Mouse (Mus musculus) adrenal gland, postnatal 10 days (tissue): ENCODE measurements at regions not wholly inside any gene's neighbourhood (a gene's known extent, or its start where the extent isn't known, plus 50 kb on each side); places are given as distances from the start of the nearest gene placed in this dataset.

Experiments used
- DNase-seq: peaks from one replicate; pipeline ENCODE4 v3.0.0; 2021; ENCODE audit warnings: mixed read lengths

GRCm38 (mm10) chr14:48753084-48753483 lies 79.5 kb upstream of the Otx2 start:
- no peak for DNase-seq

DNA sequence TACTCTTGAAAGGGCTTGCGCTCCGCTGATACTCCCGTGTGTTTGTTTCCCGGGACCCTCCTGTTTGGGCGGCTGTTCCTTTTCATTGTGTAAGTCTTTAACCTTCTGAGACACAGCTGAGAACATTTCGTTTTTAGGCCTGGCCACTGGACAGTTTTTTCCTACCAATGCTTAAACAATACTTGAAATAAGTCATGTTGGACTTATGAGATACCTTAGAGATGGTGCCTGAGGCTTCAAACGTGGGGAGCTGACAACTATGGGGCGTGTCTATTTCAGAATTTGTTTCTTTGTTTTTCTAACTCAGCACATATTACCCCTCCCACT lies 78.9 kb upstream of the Otx2 start:
- no peak for DNase-seq

DNA sequence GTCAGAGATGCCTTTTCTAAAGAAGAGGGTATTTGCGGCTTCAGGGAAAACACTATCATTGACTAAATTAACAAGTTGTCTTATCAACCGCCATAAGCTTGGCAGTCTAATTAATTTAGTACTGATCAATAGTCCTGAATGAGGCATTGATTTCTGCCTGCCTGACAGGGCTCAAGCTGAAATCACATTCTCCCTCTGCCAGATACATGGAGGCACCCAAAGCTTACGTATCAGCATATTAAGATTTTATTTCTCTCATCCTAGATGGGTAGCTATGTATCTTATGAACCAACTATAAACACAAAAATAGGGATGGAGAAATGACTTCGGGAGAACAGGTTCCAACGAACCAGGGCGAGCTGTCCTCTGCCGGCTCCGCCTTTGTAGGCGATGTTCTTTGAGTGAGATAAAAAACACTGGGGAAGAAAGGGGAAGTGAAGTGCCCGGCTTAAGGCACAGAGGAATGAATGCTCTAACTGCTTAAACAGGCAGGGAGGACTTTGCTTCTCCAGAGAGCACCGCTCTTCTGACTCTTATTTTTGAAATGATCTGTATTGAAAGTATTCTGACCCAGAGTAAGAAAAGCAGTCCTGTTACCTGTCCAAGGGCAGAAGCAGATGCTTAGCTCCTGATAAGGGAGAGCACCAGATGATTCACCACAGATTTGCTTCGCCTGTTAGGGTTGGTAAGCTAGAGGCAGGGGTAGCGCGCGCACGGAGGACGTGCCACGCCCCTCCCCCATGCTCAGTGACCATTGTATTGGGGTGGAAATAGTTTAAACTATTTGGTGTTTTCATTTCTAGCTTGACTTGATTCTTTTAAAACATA lies 78.3 kb upstream of the Otx2 start:
- no peak for DNase-seq

DNA sequence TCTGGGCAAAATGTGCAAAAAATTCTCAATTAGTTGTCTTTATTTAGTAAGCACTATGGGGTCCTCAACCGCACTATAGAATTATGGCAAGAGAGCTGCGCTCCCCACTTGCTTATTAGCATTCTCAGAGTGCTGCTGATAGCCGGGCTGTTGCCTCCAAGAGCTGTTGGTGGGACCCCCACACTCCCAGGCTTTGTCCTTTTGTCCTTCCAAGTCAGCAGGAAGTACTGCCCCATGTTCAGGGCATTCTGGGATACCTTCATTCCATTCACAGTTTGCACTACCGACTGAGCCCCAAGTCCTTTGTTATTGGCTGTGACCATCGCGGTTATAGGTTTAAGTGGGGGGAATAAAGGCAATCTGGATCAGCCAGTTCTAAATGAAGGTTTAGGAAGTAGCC lies 77.4 kb upstream of the Otx2 start:
- no peak for DNase-seq

DNA sequence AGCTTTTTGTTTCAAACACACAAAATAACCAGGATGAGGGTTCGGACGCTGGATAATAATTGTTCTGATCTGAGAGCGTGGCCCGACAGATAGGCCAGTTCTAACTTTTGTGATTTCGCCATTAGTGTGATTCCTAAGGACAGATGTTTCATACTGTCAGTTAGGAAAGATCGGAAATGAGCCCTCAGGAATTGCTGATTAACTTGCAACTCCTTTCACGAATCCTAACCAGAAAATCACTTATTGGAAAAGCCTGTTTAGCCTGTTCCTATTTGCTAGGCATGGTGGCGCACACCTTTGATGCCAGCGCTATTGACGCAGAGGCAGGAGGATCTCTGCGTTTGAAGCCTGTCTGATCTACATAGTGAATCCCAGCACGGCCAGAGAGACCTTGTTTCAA lies 75.4 kb upstream of the Otx2 start:
- no peak for DNase-seq

GRCm38 (mm10) chr14:48747936-48748335 lies 74.3 kb upstream of the Otx2 start:
- DNase-seq, result no peak

DNA sequence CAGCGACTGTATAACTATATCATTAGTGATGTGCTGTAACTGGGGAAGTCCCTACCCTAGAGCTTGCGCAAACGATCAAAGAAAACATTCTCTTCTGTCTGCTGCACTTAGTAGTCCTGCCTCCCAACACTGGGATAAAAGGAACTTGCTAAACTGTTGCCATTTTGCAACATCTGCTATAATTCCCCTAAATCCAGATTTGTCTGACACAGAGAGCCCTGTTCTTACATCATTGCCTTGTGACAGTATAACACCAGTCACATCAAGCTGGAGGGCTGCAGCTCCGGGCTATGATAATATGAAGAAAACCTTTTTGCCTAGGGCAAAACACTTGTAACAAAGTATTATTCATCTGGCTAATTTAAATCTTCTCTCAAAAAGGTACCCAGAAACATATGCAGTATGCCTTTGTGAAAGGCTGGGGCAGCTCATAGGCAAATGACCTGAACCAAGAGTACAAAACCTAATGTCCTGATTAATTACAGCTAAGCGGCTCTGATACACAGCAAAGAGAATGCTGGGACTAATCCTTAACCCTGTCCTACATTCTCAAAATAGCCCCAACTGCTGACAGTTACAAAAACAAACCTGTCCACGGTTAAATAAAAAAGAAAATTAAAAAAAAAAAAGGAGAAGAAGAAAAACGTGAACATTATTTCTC lies 67.5 kb upstream of the Otx2 start:
- DNase-seq, result no peak

DNA sequence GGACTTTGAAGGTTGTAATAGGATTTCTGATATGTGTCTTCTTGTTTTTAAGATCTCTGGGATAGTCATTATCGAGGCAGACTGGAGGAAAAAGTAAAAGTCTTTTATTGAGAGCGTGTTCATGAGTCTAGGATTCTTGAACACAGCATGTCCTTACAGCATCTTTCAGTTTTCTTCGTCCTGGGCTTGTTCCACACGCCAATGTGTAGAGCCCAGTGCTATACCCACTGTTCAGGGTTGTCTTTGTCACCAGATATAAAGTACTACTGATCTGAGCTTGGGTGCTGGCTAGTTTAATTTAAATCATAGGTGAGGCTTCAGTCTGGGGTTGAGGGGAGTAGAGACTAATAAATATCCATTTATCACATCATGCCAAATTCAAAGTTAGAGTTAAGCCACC lies 65.5 kb upstream of the Otx2 start:
- DNase-seq, result no peak

GRCm38 (mm10) chr14:48738641-48739040 lies 65.0 kb upstream of the Otx2 start:
- no peak for DNase-seq

GRCm38 (mm10) chr14:48738213-48738612 lies 64.6 kb upstream of the Otx2 start:
- no peak for DNase-seq

DNA sequence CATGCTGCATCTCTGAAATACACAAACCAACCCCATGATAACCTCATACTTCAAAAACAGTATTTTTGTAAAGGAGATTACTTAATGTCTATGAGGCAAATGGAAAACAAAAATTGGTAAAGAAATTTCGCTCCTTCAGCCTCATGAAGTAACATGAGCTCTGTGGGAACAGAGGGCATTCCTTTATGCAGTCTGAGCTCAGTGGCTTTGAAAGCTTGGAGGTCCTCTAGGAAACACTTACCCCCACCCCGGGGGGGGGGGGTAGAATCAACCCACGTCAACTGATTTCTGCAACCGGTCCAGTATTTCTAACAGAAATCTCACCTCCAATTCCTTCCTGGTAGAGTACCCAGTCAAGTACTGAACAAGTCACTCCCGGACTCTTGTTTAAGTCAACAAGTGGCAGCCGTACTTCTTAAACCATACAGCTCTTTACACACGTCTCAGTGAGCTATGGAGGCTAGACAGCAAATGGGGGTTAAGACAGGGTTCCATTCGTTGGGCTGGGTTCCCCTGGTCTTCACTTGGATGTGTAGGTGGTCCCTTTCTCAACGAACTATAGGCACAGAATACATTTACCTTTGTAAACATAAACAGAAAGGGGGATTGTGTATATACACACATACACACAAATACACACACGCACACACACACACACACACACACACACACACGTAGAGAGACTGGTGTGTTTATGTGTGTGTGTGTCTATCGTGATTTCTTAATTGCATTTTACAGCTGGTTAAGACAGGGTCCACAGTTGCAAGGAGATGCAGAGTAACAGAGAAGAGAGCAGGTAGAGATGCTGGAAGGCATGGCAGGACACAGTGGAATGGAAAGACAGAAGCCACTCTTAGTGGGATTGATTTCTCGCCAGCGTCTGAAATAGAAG lies 63.6 kb upstream of the Otx2 start:
- no peak for DNase-seq

DNA sequence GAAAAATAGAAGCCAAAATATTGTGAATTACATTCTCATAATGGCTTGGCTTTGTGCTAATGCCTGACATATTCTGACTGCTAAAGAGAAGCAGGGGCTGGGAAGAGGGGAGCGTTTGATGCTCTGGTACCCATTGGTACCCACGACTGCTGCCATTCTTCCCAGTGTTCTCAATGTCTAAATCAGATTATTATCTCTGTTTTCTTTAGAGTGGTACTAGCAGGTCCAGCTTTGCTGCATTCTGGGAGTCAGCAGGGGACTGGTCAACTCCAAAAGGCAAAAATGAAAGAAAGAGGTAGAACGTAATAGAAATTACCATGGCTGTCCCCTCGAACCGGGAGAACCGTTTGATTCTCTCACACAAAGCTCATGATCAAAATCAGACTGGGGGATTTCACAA lies 62.6 kb upstream of the Otx2 start:
- DNase-seq, result no peak

DNA sequence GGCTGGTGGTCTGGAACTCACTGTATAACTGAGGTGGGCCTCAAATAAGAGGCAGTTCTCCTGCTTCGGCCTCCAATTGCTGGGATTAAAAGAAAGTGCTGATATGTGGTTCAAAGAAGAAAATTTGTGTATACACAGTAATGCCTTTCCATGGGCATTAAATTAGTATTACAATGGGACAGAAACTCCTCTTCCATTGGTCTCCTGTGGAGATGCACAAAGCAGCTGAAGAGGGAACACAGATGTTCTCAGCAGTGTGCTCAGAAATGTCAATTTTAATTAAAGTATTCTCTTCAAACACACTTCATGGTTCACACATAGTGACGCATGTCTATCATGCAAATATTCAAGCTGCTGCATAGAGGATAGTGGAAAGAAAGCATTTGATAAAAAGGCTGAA lies 56.4 kb upstream of the Otx2 start:
- DNase-seq, result no peak
